Mouse (Mus musculus) liver, adult (tissue): ENCODE data around the gene Dgkh.
A peak's percentile ranks its signal among the peaks of the same experiment; 100 is the strongest.

Experiments
- GATA4 ChIP-seq: IDR thresholded peaks from 2 replicates; pipeline ENCODE4 v1.6.1; 2014; ENCODE audit warnings: mild to moderate bottlenecking, low read length; ENCODE audit not compliant: insufficient replicate concordance

Dgkh gene

DNA sequence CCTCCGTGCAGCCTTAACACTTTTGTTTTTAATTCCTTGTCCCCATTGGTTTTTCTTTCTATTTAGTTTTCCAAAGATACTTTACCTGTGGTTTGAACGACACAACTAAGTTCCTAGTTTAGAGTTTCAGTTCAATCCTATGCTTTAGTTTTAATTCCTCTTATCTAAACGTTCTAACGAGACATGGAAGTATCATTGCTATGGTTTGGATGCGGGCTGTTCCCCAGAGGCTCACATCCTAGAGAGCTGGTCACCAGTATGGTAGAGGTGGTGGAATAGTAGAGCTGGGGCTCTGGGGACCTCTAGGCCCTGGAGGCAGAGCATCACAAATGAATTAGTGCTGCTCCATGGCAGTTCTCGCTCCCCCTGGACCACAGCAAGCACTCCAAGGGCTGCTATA lies 205.7 kb downstream of the Dgkh start:
- no peak for TF ChIP-seq GATA4

DNA sequence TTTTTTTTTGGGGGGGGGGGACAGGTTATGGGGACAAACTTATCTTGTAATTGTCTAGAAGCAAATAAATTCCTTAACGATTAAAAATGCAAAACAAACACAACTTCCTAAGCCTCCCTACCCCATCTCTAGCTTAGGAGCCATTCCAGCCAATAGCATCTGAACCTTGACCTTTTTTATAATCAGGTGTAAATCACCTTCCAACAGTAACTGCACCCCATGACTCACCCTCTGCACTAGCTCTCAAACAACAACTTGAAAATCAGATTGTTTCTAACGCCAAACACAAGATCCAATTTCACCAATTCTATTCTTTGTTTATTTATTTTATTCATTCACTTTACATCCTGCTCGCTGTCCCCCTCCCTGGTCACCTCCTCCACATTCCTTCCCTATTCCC lies 206.1 kb downstream of the Dgkh start:
- TF ChIP-seq GATA4 = no peak

DNA sequence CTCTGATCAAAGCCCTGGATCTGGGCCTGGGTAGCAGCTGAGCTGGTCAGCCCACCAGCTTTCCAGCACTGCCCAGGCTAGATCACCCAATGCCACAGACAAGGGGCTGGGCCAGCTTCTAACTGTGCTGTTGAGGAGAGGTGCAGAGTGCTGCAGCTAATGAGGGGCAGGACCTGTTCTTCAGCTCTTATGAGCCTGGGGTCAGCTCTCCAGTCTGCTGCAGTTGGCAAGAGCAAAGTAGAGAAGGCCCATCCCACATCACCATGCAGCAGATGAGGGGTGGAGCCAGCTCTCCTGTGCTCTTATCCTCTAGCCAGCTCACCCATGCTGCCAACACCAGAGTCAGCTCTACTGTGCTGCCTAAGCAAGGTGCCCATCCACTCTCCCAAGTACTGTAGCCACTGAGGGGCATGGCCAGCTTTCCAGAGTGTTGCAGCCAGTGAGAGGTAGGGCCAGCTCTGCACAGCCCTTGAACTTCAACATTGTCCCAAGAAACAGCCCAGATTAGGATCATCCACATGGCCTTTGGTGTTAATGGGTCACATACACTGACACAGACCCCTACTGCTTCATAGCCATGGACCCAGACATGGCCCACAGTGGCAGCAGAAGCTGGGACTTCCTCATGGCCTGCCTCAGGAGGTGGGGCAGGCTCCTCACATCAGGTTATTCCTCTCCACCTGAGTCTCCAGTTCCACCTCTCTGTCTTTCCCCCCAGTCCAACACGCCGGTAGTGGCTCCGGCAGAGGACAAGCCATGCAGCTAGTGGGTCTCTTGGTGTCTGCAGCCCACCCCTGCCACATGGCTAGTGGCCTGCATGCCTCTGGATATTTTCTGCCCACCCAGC lies 206.7 kb downstream of the Dgkh start:
- no peak for TF ChIP-seq GATA4

DNA sequence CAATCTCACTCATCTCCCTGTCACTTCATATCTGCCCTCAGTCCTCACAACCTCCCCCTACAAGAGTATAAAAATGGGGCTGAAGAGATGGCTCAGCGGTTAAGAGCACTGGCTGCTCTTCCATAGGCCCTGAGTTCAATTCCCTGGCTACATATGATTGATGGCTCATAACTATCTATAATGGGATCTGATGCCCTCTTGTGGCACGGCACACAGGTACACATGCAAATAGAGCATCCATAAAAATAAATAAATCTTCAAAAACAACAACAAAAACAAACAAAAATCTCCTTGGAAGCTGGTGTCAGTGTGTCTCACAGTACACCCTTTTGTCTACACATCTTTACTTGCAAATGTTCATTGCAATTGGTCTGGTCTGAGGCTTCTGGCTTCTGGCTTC lies 207.5 kb downstream of the Dgkh start:
- no peak for TF ChIP-seq GATA4

DNA sequence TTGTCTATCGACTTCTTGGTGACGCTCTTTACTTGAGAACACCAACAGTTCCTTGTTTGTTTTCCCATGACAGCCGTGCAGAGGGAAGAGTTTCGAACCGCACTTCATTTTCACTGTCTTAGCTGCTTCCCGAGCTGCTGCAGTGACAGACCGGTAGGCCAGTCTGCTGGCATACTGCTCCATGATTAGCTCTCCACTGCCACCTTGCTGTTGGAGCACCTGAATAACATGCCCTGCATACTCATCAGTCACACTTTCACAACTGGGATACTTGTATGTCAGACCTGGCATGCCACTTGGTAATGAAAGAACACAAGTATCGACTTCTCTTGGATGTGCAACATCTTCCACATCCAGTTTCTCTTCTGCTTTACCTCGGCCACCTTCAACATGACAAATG lies 221.9 kb downstream of the Dgkh start:
- no peak for TF ChIP-seq GATA4

DNA sequence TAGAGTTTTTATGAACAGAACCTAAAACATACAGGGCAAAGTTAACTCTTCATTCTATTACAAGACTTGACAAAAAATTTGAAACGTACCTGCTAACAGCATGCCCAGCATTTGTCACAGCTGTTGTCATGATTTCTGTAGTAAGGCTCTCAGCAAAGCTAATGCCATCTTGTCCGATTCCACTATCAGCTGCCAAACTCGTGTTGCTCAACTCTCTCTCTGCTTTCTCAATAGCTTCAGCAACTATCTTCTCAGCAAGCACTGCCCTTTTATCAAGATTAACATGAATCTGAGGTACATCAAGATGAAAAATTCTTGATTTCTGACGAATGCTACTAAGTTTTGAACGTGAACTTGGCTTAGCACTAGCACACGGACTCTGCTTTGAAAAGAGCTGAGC lies 222.8 kb downstream of the Dgkh start:
- TF ChIP-seq GATA4 = peak; percentile 37; the same call in 1 of the 2 replicates
